Mouse (Mus musculus): Measurements from ENCODE around the gene Stbd1.

Stbd1 gene

DNA sequence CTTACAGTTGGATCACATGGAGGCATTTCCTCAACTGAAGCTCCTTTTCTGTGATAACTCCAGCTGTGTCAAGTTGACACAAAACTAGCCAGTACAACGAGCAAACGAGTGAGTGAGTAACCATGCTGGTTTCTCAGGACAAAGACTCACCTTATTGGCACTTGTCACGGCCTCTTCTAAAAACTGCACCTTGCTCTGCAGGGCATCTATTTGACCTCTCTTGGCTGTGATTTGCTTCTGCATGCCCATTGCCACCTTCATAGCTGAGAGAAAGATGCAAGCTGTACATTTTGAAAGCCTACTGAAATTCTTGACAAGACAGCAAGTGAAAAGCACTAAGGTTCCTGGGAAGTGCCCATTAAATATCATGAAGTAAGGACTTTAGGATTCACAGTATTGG, 38.0 kb downstream of the Stbd1 start:
- no peak for DNase-seq (ENCODE audit: low spot score)
